Mouse (Mus musculus) thymus, postnatal 36 days (tissue): ENCODE data around the gene Slc6a9.
A peak's percentile ranks its signal among the peaks of the same experiment; 100 is the strongest.

ENCODE experiments used
- DNase-seq, 2 experiments: peaks; one replicate each; pipeline ENCODE4 v3.0.0; 2022; ENCODE audit warnings: mixed read lengths in 2 of 2

Slc6a9 gene

DNA sequence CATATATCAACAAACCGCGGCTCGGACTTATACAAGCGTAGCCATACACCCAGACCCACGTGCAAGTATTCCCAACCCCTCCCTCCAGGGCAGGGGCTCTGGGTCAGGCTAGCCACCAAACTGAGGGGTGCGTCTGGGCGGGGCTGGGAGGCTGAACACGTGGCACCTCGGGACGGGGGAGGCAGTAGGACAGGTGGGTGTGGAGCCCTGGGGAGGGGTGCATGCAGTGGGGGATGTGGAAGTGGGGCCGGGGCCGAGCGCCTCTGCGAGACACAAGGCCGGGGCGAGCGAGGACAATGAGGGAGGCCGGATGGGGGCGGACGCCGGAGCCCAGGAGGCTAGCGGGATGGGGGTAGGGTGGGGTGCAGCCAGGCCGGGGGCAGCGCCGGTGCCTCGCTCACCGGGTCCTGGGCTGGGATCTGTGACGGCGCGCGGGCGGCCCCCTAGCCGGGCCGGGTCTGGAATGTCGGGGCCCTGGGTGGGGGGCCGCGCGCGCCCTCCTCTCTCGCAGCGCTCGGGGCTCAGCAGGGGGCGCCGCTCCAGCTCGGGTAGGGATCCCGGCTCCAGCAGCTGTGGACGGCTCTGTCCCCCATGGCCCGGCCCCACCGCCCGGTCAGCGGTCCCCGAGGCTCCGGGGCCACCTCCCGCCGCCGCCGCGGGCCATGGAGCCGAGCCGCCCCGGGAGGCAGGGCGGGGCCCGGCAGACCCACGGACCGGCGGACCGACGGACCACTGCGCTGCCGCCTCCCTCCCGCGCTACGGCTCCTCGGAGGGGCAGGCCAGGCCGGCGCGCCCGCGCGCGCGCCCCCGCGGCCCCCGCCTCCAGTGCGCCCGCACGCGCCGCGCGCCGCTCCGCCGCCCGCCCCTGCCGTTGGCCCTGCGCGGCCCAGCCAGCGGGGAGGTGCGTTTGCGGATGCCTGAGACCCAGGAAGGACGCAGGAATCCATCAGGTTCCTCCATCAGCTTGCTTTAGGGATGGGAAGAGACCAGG, 48.7 kb downstream of the Slc6a9 start, which contains the start of gene B4galt2:
Gene B4galt2, minus strand, starts transcription at position 787 of the 991 bp plus-strand sequence.
- peak in 1 of 2 experiments; percentile 41 for DNase-seq

DNA sequence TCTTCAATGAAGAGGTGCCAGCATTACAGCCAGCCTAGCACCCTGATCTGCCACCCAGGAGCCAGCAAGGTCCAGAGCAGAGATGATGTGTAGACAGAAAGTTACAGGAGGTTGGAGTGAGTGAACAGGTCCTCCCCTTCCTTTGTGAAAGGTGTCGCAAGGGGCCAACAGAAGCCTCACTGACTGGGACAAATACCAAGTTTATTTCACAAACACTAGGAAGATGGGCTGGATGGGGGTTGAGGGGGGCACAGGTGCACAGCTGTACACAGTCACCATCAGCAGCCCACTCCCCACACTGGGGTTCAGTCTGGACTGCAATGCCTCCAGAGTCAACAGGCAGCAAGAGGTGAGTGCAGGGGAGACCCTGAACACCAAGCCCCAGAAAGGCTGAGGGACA, 49.8 kb downstream of the Slc6a9 start:
- DNase-seq = no peak

DNA sequence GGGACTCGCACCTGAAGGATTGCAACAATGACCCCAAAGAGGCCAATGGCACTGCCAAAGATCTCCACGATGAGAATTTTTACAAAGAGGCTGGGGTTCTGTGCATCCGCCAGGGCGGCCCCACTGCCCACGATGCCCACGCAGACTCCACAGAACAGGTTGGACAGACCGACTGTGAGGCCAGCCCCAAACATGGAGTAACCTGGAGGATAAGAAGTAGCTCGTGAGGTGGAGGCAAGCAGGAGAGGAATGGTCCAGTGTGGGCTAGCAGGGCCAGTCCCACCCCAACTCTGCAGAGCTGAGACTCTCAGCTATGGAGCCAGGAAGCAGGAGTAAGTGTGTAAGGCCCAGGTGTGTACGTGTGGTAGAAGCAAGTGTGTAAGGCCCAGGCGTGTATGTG, 50.8 kb downstream of the Slc6a9 start:
- no peak for DNase-seq

DNA sequence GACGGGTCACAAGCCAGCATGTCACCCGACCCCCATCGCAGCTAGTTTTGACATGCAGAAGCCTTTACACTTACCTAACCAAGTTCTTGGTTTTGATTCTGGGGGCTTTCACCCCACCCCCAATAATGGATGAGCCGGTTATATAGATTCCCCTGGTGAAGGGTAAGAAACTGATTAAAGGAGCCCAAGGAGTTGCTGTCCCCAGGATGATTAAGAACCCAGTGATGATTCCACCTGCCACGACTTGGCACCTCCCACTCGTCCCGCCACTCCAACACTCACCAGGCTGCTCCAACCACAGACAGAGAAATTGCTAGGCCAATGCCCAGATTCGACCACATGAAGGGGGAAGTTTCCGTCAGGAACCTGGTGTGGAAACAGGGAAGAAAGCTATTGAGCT, 51.7 kb downstream of the Slc6a9 start:
- DNase-seq = no peak

DNA sequence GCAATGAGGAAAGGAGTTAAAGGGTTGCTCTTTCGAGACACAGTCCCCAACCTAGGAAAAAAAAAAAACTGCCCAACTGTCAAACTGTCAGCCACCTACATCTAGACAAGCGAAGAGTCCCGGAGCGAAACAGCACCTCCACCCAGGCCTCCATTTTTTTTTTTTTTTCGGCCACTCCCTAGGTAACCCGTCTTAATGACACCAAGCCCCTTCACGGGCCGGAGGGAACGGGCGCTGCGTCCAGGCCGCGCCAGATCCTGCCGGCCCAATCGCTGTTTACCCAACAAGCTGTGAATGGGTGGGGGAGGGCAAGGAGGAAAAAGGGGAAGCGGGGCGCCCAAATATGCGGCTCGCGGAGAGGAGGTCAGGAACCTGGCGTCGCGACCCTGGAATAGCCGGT, 52.3 kb downstream of the Slc6a9 start:
- no peak for DNase-seq

DNA sequence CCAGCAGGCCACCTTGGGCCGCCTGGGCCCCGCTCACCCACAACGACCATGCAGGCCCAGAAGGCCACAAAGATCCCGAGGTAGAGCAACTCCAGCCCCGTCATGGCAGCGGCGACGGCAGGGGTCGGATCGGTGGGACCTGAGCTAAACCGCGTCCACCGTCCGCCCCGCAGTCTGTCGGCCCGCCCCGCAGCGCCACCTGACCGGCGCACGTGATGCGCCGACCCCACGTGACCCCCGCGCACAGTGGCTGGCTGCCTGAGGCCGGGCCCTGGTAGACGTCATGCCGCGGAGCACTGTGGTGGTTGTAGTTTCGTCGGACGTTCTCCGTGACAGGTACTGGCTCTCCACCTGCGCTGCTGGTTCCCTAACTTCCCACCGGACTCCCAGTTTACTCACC, 52.8 kb downstream of the Slc6a9 start, which contains the start of gene Atp6v0b:
Gene Atp6v0b, minus strand, starts transcription at position 201 of the 400 bp plus-strand sequence.
- peak; percentile 90 to 93 for DNase-seq

DNA sequence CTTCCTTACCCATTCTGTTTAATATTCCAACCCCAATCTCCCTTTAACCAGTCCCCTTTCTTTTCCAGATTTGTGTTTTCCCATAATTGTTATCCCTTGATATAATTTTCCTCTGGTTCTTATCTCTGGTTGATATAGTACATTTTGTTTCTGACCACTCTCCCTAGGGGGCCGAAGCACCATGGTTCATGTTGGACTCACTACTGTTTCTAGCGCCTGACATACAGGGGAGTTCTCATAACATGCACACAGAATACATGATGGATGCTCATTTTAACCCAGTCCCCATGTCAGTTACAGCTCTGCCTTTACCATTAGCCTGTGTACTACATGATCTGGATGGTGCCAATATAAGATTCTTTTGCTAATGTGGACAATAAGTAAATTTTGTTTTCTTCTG, 53.6 kb downstream of the Slc6a9 start:
- no peak for DNase-seq

DNA sequence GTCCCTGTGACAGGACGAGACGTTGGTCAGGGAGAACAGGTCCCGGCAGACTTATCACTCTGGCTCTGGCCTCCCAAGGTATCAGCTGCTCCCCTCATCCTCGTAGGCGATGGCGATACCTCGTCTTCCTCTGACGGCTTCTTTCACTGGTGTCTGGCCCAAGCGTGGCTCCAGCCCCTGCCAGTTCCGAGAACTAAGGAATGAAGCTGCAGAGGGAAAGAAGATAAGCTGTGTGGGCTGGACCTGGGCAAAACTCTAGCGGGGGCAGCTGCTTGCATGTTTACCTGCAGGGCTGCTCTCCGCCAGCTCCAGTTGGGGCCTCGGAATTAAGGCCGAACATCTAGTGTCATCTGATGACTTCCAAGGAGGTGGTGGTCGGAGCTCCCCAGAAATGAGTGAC, 55.2 kb downstream of the Slc6a9 start:
- DNase-seq = no peak

DNA sequence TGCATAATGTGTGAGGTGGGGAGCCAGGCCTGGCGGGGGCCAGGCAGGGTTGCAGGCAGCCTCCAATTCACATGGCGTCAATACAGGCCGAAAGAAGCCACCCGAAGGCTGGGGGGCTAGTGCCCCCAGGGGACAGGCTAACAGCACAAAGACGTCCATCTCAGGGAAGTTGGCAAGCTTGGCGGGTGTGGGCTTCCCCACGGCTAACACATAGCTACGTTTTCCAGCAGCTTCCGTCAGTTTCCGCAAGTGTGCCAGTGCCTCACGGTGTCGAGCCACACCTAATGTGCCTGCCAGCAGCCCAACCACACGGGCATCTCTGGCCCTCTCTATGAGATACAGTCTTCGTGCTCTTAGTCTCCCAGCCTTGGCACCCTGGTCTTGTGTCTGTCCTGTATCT, 55.7 kb downstream of the Slc6a9 start:
- no peak for DNase-seq

DNA sequence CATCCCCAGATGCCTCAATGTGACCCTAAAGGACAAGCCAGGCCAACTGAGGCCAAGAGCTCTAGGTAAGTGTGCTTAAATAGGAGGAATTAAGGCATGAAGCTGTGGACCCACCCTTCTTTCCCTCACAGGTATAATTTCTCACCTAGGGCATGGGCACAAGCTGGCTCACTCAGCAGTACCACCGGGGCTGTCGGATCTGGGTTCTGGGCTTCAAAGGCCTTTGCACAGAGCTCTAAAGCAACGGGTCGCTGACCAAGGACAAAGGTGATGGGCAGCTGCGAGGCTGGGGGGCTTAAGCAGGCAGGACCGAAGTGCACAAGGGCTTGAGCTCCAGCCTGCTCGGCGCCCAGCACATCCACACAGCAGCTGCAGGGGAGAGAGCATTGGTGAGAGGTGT, 56.4 kb downstream of the Slc6a9 start:
- no peak for DNase-seq

DNA sequence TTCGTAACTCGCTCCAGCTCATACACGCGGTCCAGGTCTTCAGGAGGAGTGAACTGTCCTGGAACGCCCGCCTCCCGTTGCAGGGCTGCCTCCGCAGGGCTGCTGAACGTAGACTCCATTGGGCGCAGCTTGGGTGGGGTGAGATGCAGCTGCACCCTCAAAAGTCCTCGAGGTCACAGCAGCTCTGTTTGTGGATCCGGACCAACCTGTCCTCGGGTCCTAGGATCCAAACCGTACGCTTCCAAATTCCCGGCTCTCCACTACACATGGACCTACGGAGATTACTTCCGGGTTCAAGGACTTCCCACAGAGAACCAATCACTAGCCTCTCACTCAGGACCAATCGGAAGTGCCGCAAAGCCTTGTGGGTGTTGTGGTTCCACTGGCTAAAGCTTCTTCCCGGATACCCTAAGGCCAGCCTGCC, 57.4 kb downstream of the Slc6a9 start, which contains the start of gene Dph2:
Gene Dph2, minus strand, starts transcription at position 295 of the 424 bp plus-strand sequence.
- peak; percentile 71 to 82 for DNase-seq

DNA sequence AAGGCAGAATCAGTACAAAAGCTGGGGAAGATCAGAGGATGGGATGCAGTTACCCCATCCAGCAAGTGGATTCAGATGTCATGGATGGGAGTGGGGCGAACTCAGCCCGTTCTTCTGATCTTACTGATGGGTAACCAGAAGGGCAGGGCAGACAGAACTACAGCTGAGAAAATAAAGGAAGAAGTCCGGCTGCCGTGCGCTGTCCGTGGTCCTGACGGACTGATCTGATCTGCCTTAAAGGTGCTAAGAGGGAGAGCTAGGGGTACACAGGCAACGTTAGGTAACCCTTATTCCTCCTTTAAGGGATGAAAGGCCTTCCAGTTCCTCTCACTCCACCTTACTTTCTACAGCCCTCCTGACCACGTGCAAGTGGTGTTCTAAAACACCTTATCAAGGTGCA, 59.1 kb downstream of the Slc6a9 start:
- peak; percentile 61 to 63 for DNase-seq

DNA sequence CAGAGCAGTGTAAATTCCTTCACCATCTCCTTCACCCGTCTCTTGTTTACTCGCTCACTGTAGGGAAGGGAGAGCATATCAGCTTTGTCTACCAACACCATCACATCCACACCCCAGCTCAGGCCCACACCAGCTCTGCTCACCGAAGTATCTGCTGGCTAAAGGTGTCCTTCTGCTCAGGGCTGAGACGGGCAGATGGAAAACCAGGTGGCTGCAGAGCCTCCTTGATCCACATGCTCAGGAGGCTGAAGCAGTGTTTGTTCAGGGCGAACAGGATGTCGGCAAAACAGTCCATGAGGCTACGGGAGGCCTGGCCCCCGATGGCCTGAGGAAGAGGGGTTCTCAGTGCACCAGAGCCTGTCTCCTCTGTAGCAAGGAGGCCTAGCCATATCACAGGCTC, 60.3 kb downstream of the Slc6a9 start:
- DNase-seq = no peak

DNA sequence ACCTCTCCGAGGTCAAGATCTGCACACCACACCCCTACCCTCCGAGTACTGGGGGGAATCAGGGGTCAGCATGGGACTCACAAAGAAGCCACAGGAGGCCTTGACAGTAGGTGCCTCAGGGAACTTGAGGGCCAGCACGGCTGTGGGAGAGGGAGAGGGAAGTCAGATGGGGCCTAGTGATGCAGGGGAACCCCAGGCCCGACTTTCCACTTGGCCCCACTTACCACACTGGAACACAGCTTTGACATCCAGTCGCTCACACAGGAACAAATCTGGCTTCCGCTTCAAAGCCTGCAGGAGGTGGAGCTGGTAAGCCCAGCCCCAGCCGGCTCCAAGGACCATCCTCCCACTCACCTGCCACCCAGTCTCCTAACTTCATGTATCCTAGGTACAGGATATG, 61.0 kb downstream of the Slc6a9 start:
- DNase-seq = no peak

DNA sequence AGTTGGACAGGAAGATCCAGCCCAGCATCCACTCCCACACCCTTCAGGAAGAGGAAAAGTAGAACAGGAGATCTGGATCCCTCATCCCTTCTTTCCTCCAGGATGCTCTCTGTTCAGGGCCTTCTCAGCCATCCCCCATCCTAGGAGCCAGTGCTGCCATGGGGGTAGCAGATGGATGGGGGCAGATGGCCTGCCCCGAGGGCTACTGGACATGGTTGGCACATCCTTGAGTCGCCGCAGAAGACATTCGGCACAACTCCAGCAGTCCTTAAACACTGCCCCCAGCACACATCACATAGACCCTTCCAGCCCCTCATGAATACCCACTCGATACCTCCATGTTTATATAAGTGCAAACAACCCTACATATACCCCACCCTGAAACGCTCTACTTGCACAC, 61.7 kb downstream of the Slc6a9 start:
- no peak for DNase-seq

DNA sequence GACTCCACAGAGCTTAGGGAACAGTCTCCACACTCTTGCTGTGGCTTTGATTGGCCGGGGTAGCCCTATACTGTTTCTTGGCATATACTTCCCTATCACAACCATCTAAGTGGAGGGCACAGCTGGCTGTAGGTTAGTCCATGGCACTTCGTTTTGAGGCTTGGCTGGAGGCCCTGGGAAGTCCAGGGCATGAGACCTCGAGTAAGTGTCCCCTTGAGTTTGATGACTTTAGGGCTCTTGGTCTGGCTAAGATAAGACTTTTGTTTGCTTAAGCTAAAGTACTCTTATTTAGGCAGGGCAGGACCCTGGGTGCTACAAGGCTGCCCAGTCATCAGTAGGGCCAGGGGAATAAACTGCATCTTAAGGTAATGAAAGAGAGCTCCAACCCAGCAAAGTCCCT, 63.8 kb downstream of the Slc6a9 start:
- DNase-seq = no peak

DNA sequence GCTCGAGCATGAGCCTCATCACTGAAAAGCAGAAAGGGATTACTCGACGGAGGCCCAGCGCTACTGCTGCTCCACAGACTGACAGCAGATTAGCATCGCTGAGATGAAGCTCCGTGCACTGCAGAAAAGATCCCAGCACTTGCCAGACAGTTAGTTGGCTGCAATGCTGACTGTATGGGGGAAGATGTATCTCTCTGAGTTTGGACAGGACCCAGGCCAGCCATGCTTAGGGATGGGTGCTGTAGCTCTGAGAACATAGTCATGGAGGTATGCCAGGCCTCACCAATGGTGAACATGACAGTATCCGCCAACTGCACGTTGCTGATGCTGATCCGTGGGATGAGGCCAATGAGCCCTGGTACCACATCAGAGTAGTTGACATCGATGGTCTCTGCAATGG, 69.8 kb downstream of the Slc6a9 start:
- no peak for DNase-seq

DNA sequence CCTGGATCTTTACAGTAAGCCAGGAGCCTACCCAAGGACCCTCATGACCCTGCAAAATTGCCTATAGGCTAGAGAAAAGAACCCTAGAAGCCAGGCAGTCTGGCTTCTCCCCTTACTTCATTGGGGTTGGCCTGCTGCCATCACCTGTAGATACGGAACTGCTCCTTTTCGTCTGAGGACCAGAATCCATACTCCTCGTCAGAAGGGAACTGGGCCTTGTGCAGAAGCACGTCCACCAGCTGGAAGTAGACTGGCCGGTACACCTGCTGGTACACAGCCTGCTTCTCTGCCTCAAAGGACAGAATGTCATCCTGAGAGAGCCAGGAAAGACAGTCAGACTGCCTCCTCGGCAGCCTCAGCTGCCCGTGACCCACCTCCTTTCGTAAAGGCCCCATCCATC, 70.5 kb downstream of the Slc6a9 start:
- DNase-seq = no peak

DNA sequence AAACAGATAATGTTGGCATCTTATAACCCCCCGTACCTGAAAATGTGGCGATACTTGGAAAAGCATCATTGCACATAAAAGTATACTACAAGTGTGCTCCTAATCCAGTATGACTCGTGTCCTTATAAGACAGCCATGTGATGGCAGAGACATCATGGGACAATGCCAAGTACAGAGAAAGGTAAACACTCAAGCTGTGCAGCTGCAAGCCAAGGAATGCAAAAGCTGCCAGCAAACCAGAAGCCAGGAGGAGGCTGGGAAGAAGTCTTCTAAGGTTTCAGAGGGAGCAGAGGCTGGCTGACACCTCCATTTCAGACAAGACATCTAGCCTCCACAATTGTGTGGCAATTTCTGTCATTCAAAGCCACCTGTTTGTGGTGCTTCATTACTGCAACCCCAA, 71.9 kb downstream of the Slc6a9 start:
- DNase-seq = no peak

DNA sequence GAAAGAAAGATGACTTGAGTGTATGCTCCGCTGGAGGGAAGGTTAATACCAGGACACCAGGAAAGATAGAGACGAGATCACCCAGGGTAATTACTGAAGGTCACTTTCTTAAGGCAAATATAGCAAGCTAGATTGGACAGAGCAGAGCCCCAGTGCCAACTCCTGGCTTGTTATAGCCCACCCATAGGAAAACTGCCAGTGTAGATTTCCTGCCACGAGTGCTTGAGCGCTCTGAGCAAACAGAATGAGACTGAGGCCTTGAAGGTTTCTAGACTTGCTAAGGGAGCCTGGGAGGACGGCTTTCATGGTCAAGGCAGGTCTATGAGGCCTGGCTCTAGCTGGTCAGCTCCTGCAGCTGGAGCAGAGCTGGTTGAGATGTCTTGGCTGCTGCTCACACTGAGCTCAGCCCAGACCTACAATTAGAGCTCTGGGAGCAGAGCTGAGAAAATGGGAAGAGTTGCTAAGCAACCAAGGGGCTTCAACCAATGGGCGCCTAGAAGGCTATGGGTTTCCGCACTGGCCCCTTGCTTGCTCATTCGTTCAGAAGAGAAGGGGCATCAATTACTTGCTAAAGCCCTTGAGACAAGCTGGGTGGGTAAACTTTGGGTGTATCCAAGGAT, 74.6 kb downstream of the Slc6a9 start:
- no peak for DNase-seq

DNA sequence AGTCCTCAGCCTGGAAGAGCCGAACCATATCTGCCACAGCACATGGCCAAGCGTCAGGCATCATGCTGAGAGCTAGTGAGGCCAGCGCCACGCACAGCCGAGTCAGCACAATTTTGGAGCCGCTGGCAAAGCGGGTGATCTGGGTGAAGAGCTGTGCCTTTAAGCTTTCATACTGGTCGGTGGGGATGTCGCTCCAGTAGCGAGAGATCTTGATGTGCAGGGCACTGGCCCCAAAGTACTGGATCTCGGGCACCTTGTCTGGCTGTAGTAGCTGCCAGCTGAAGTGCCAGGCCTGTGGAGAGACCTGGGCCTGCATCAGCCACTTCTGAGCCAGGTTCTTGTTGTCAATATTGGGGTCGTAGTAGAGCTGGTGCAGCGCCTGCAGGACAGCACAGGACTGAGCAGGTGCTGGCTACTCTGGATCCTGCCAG, 77.8 kb downstream of the Slc6a9 start:
- DNase-seq = no peak

DNA sequence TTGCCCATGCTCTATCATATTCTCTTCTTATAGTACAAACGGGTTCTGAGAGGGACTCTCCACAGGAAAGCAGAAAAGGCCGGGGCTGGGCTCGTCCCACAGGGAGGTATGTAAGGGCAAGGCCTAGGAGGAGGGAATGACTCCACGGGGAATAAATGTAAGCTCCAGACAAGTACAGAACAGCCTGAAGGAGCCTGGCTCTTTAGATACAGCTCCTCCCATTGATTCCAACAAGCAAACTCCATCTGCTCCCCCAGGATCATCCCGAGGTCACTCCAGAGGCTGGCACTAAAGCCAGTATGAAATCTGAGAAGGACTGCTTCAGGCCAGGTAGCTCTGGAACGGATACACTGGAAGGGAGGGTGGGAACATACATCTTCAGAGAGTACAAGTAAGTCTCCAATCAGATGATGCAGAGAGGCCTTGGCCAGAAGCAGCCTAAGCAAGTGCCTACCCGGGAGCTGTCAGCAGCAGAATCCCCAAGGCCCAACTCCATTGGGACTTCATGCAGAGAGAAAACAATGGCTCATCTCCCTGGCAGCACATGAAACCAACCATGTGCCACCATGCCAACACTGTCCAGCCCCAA, 78.5 kb downstream of the Slc6a9 start:
- no peak for DNase-seq

DNA sequence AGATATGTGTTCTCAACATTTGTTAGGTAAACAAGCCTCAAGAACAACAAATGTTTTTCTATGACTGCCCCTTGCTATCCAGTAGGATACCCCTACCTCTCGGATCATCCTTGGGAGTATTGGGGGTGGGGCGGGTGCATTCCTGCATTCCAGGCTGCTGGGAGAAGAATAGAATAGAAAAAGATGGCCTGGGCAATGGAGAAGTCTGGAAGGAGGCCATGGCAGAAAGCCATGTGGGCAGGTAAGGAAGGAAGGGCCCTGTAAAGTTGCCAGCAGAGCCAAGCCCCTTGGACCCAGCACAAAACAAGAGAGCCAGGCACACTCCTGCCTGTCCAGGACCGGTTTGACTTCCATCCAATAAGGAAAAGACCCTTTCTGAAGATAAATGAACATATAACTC, 79.1 kb downstream of the Slc6a9 start:
- DNase-seq = no peak

DNA sequence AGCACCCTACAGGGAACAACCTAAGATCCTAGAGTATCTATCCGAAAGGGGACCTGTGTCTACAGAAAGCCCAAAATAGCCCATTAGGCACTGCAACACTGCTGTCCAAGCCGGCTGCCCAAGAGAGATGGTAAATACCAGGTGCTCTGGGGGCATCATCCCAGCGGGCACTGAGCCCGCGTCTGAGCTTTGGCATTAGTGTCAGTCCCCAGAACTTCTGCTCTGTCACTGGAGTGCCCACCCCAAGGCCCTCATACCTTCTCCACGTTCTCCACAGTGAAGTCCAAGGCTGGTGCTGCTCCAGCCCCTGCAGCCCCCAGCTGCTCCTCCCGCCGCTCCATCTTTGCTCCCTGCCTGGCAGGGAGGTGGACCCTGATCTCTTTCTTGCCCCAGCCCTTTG, 79.7 kb downstream of the Slc6a9 start:
- DNase-seq = no peak
